Mouse (Mus musculus): ENCODE data around the gene Fev. TPM values are rescaled to one million over a fixed set of nuclear protein-coding genes. Genes with fewer than 3 reads are reported as not detected.

Gene Fev
- polyA plus RNA-seq, 1 experiment from 2014 or later, result 0.24 TPM

DNA sequence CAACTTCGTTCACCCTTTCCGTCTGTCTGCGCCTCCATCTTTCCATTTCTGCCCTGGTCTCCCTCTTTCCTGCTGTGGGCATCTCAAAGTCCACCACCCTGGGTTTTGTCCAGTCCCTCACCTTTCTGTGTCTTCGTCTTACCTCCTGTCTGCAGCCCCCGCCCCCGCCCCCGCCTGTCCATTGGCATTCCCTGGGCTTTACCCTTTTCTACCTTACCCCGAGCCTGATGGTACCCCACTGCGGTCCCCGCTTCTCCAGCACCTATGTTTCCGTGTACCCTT lies 28.8 kb downstream of the Fev start:
- Histone ChIP-seq H3K9me3 (ENCODE audit: low read length) (no peaks in the 10 kb centered on the region), H3K36me3 (ENCODE audit: insufficient read depth, low read length) (no peaks in the 10 kb centered on the region), H3K4me2 (replicated peaks; ENCODE audit: low read depth, low read length) (peak overlapping the region; percentile 96; the same call in 1 of the 2 replicates), H3K9ac (replicated peaks; ENCODE audit: low read length) (no peak overlapping the region), H3K4me1 (ENCODE audit: insufficient read depth, low read length) (peaks cover 24% of the 10 kb centered on the region), H3K27me3 (ENCODE audit: insufficient read depth, low read length) (peaks cover 90% of the 10 kb centered on the region), H3K27ac (ENCODE audit: low read length) (no peak overlapping the region), H3K4me3 (ENCODE audit: low read length) (no peak overlapping the region)
- ATAC-seq (ENCODE audit: low FRiP score, low TSS enrichment), result no peak
- WGBS, result under 1% methylated on average over 11 of the region's 11 CpGs

DNA sequence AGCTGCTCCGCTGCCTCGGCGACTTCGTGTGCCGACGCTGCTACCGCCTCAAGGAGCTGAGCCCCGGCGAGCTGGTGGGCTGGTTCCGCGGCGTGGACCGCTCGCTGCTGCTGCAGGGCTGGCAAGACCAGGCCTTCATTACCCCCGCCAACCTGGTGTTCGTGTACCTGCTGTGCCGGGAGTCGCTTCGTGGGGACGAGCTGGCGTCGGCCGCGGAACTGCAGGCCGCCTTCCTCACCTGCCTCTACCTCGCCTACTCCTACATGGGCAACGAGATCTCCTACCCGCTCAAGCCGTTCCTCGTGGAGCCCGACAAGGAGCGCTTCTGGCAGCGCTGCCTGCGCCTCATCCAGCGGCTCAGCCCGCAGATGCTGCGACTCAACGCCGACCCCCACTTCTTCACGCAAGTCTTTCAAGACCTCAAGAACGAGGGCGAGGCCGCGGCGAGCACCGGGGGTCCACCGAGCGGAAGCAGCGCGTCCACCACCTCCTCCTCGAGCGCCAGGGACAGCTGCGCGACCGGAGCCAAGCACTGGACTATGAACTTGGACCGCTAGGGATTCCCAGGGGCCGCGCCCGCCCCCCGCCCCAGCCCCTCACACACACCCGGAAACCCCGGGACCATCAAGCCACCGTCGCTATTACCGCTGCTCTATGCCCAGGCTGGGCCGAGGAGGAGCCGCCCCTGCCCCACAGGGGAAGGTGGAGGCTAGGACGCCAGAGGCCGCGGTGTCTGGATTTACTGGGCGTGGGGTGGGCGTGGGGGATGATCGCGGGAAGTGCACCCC lies 29.4 kb downstream of the Fev start:
- H3K9me3 ChIP-seq (ENCODE audit: low read length), result no peaks in the 10 kb centered on the region
- no peak overlapping the region for H3K27ac ChIP-seq (ENCODE audit: low read length)
- no peak for ATAC-seq (ENCODE audit: low FRiP score, low TSS enrichment)
- no peaks in the 10 kb centered on the region for H3K36me3 ChIP-seq (ENCODE audit: insufficient read depth, low read length)
- H3K27me3 ChIP-seq (ENCODE audit: insufficient read depth, low read length), result peaks cover 96% of the 10 kb centered on the region
- no peak overlapping the region for H3K9ac ChIP-seq (replicated peaks; ENCODE audit: low read length)
- H3K4me1 ChIP-seq (ENCODE audit: insufficient read depth, low read length), result peaks cover 24% of the 10 kb centered on the region
- peak overlapping the region; percentile 96 for H3K4me2 ChIP-seq (replicated peaks; ENCODE audit: low read depth, low read length)
- peak overlapping the region; percentile 64 for H3K4me3 ChIP-seq (ENCODE audit: low read length)
- under 1% methylated on average over 68 of the region's 74 CpGs for WGBS

DNA sequence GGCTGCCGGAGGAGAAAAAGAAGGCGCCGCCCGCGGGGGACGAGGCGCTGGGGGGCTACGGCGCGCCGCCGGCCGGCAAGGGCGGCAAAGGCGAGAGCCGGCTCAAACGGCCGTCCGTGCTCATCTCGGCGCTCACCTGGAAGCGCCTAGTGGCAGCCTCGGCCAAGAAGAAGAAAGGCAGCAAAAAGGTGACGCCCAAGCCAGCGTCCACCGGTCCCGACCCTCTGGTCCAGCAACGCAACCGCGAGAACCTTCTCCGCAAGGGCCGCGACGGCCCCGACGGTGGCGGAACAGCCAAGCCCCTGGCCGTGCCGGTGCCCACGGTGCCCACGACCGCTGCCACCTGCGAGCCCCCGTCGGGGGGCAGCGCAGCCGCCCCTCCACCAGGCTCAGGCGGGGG lies 30.1 kb downstream of the Fev start:
- Histone ChIP-seq H3K4me2 (replicated peaks; ENCODE audit: low read depth, low read length) (peak overlapping the region; percentile 96), H3K27me3 (ENCODE audit: insufficient read depth, low read length) (peaks cover 97% of the 10 kb centered on the region), H3K27ac (ENCODE audit: low read length) (no peak overlapping the region), H3K9ac (replicated peaks; ENCODE audit: low read length) (peak overlapping the region; percentile 59), H3K4me1 (ENCODE audit: insufficient read depth, low read length) (peaks cover 24% of the 10 kb centered on the region), H3K36me3 (ENCODE audit: insufficient read depth, low read length) (no peaks in the 10 kb centered on the region), H3K4me3 (ENCODE audit: low read length) (peak overlapping the region; percentile 64), H3K9me3 (ENCODE audit: low read length) (no peaks in the 10 kb centered on the region)
- peak; percentile 12; the same call in 1 of the 2 replicates for ATAC-seq (ENCODE audit: low FRiP score, low TSS enrichment)
- WGBS, result 0% methylated on average over 40 of the region's 48 CpGs

DNA sequence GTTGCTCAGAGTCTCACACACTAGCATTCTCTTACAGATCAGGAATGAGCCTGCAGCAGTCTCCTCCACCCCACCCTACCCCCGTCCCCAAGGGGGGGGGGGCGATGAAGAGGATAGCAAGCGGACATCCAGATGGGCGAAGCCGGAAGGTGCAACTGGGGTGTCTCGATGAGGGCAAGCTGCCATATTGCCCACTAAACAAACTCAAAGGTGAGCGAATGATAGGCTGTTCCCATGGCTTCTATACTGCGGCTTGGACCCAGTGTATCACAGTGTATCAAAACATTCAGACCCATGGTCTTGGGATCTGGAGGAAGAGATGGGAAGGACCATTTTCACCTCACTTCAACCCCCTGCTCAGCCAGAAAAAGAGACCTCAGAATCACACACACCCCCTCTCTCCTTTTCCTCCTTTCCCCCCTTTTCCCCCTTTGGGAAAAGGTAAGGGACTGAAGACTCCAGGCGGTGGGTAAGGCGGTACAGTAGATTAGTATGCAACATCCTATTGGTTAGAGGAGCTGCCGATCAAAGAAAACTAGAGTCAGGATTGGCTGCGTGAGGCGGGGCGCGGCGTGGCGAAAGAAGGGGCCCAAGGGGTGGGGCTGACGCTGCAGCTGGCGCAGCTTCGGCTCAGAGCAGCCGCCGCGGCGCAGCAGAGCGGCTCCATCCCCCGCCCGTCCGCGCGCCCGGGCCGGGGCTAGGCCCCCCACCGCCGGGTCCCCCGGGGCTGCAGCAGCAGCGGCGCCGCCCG lies 30.7 kb downstream of the Fev start, which contains the start of gene Cdk5r2:
Gene Cdk5r2 (plus strand): TSS at position 629 of the 751 bp plus-strand sequence.
- peak; percentile 94 for ATAC-seq (ENCODE audit: low FRiP score, low TSS enrichment)
- Histone ChIP-seq H3K4me2 (replicated peaks; ENCODE audit: low read depth, low read length) (peak within 1 kb of the TSS; percentile 96), H3K4me3 (ENCODE audit: low read length) (peak within 1 kb of the TSS; percentile 64), H3K36me3 (ENCODE audit: insufficient read depth, low read length) (no peaks in the 10 kb centered on the region), H3K27ac (ENCODE audit: low read length) (no peak within 1 kb of the TSS), H3K9ac (replicated peaks; ENCODE audit: low read length) (peak within 1 kb of the TSS; percentile 59), H3K9me3 (ENCODE audit: low read length) (no peaks in the 10 kb centered on the region), H3K27me3 (ENCODE audit: insufficient read depth, low read length) (peaks cover 98% of the 10 kb centered on the region), H3K4me1 (ENCODE audit: insufficient read depth, low read length) (peaks cover 24% of the 10 kb centered on the region)
- 2% methylated on average over 39 of the region's 39 CpGs for WGBS

DNA sequence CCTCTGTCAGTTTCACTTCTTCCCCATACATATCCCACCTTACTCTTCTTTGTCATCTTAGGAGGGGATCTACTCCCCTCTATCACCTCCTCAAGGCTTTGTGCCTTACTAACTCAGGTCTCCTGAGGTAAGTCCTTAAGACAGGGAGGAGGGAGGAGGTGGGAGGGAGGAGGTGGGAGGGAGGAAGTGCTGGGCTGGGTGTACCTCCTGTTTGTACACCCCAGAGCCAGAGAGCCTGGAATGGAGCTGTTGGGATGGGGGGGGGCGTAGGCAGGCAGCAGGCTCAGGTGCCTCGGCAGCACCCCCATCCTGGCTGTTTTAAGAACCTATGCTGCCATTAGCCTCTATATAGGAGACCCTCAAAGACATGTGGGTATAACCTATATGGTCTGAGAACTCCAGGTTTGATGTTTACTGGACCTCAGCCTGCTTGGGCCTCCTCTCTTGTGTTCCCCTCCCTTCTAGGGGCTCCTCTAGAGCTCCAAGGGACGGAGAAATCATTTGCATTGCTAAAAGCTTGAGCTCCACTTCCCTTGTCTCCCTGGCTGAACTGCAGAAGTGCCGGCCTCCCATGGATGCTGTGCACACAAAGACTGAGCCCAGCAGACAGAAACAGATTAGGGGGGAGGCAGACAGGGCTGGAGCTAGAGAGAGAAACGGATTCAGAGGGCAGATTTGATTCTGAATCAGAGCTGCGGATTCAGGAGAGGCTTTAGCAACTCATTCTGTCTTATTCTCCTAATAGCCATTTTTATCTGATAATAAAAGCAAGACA lies 34.0 kb downstream of the Fev start:
- WGBS, result 17% methylated on average over 6 of the region's 6 CpGs
- no peak overlapping the region for H3K4me3 ChIP-seq (ENCODE audit: low read length)
- no peaks in the 10 kb centered on the region for H3K36me3 ChIP-seq (ENCODE audit: insufficient read depth, low read length)
- H3K4me2 ChIP-seq (replicated peaks; ENCODE audit: low read depth, low read length), result no peak overlapping the region
- no peak overlapping the region for H3K9ac ChIP-seq (replicated peaks; ENCODE audit: low read length)
- H3K27ac ChIP-seq (ENCODE audit: low read length), result no peak overlapping the region
- H3K9me3 ChIP-seq (ENCODE audit: low read length), result no peaks in the 10 kb centered on the region
- H3K27me3 ChIP-seq (ENCODE audit: insufficient read depth, low read length), result peaks cover 76% of the 10 kb centered on the region
- peaks cover 14% of the 10 kb centered on the region for H3K4me1 ChIP-seq (ENCODE audit: insufficient read depth, low read length)
- ATAC-seq (ENCODE audit: low FRiP score, low TSS enrichment), result no peak

DNA sequence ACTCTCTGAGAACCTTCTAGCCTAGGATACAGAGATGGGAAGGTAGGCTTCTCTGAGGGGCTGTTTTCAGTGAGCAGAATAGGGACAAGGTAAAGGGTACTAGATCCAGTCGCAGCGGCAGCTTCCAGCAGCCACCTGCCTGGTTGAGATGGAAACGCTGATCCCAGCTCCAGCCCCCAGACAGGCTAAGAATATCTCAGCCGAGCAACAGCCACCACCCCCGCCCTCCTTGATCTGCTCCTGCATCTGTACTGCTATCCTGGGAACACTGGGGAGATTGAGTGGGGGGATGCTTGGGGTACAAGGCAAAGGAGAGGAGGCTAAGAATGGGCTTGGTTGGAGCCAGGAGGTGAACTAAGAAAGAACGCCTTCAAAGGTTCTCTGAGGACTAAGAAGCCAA lies 35.0 kb downstream of the Fev start:
- H3K27me3 ChIP-seq (ENCODE audit: insufficient read depth, low read length), result peaks cover 69% of the 10 kb centered on the region
- no peaks in the 10 kb centered on the region for H3K36me3 ChIP-seq (ENCODE audit: insufficient read depth, low read length)
- H3K9me3 ChIP-seq (ENCODE audit: low read length), result no peaks in the 10 kb centered on the region
- no peak for ATAC-seq (ENCODE audit: low FRiP score, low TSS enrichment)
- H3K9ac ChIP-seq (replicated peaks; ENCODE audit: low read length), result no peak overlapping the region
- no peak overlapping the region for H3K4me3 ChIP-seq (ENCODE audit: low read length)
- no peak overlapping the region for H3K27ac ChIP-seq (ENCODE audit: low read length)
- H3K4me2 ChIP-seq (replicated peaks; ENCODE audit: low read depth, low read length), result no peak overlapping the region
- H3K4me1 ChIP-seq (ENCODE audit: insufficient read depth, low read length), result peaks cover 7% of the 10 kb centered on the region
- WGBS, result 14% methylated on average over 6 of the region's 6 CpGs

DNA sequence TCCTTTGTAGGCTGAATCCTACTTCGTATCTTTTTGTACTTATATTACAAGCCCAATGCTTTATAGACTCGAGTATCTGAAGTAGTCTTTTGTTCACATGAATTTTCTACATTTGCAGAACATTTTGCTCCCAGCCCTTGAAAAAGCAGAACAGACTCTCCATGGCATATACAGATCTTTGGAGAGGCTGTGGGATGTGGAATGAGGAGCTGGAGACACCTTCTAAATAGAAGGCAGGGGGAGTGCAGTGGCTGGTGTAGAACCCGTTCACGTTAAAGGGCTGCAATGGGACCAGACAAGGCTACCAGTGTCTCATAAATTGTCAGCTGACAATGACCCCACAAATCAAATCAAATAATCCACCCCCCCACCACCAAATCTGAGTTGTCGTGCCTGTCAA lies 36.3 kb downstream of the Fev start:
- no peaks in the 10 kb centered on the region for H3K36me3 ChIP-seq (ENCODE audit: insufficient read depth, low read length)
- H3K9me3 ChIP-seq (ENCODE audit: low read length), result no peaks in the 10 kb centered on the region
- no peak overlapping the region for H3K4me3 ChIP-seq (ENCODE audit: low read length)
- WGBS, result 40% methylated on average over 5 of the region's 5 CpGs
- H3K4me1 ChIP-seq (ENCODE audit: insufficient read depth, low read length), result no peaks in the 10 kb centered on the region
- H3K27ac ChIP-seq (ENCODE audit: low read length), result no peak overlapping the region
- ATAC-seq (ENCODE audit: low FRiP score, low TSS enrichment), result no peak
- H3K27me3 ChIP-seq (ENCODE audit: insufficient read depth, low read length), result peaks cover 57% of the 10 kb centered on the region
- no peak overlapping the region for H3K9ac ChIP-seq (replicated peaks; ENCODE audit: low read length)
- H3K4me2 ChIP-seq (replicated peaks; ENCODE audit: low read depth, low read length), result no peak overlapping the region

DNA sequence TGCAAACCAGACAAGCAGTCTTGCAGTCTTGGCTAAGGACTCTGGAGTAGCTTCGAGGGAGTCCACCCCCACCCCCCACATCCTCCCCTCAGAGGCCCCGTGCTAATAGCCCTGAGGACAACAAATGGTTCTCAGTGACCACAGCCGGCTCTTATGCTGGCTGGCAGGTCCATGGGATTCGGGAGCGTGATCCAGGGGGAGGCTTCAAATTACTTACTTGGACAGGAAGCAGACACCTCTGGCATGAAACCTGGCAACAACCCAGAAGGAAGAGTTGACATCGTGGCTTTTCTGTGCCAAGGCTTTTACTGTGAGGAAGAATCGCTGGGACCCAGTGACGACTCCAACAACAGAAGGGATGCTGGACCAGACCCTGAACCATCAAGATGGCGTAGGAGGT lies 38.9 kb downstream of the Fev start:
- no peak overlapping the region for H3K27ac ChIP-seq (ENCODE audit: low read length)
- no peak overlapping the region for H3K9ac ChIP-seq (replicated peaks; ENCODE audit: low read length)
- no peaks in the 10 kb centered on the region for H3K4me1 ChIP-seq (ENCODE audit: insufficient read depth, low read length)
- H3K4me3 ChIP-seq (ENCODE audit: low read length), result no peak overlapping the region
- ATAC-seq (ENCODE audit: low FRiP score, low TSS enrichment), result no peak
- WGBS, result 22% methylated on average over 9 of the region's 9 CpGs
- no peaks in the 10 kb centered on the region for H3K9me3 ChIP-seq (ENCODE audit: low read length)
- no peaks in the 10 kb centered on the region for H3K36me3 ChIP-seq (ENCODE audit: insufficient read depth, low read length)
- H3K4me2 ChIP-seq (replicated peaks; ENCODE audit: low read depth, low read length), result no peak overlapping the region
- H3K27me3 ChIP-seq (ENCODE audit: insufficient read depth, low read length), result peaks cover 32% of the 10 kb centered on the region

DNA sequence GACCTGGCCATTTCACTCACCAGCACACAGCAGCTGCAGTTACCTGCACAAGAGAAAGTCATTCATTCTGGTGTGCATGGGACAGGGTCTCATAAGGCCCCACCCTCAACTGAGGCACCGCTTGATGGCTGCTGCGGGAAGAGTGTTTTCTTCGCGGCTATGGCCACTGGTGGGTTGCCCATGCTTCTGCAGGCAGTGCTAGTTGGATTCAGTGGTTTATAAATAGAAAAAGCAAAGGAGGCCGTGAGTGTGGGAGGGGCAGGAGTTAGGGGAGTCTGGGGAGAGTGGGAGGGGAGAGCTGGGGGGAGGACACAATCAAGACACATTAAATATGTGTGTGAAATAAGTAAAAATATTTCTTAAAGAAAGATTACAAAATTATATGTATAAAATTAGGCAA lies 42.1 kb downstream of the Fev start:
- H3K9ac ChIP-seq (replicated peaks; ENCODE audit: low read length), result no peak overlapping the region
- 0 out of 2 replicates have a peak, but pooled peaks cover 3% of the 10 kb centered on the region for H3K27me3 ChIP-seq (ENCODE audit: insufficient read depth, low read length)
- H3K9me3 ChIP-seq (ENCODE audit: low read length), result no peaks in the 10 kb centered on the region
- no peaks in the 10 kb centered on the region for H3K4me1 ChIP-seq (ENCODE audit: insufficient read depth, low read length)
- no peak overlapping the region for H3K4me3 ChIP-seq (ENCODE audit: low read length)
- no peaks in the 10 kb centered on the region for H3K36me3 ChIP-seq (ENCODE audit: insufficient read depth, low read length)
- ATAC-seq (ENCODE audit: low FRiP score, low TSS enrichment), result no peak
- no peak overlapping the region for H3K4me2 ChIP-seq (replicated peaks; ENCODE audit: low read depth, low read length)
- 78% methylated on average over 5 of the region's 5 CpGs for WGBS
- H3K27ac ChIP-seq (ENCODE audit: low read length), result no peak overlapping the region

Measured in kidney, embryonic 16.5 days (tissue).